Mouse (Mus musculus) cortical plate, adult 2 months (tissue): ENCODE data around the gene Nfia.

Experiments
- CTCF ChIP-seq: fragments of 200-500 bp; IDR thresholded peaks from 2 replicates; pipeline ENCODE4 v1.5.1; 2011; ENCODE audit warnings: mild to moderate bottlenecking, control low read depth, low read length; ENCODE audit not compliant: insufficient read depth; ENCODE audit errors: extremely low read depth
- POLR2A ChIP-seq: fragments of 200-500 bp; IDR thresholded peaks from 2 replicates; pipeline ENCODE4 v1.6.1; 2011; ENCODE audit warnings: mild to moderate bottlenecking, low read length, control low read depth; ENCODE audit not compliant: insufficient read depth; ENCODE audit errors: extremely low read depth

- no peak for TF ChIP-seq CTCF
- TF ChIP-seq POLR2A, result no peak
These were observed 224.8 kb downstream of the Nfia start for GRCm38 (mm10) chr4:97997151-97997817.
